Mouse (Mus musculus) CH12.LX (cell line): ENCODE data around the gene Nudt12. TPM values are rescaled to one million over a fixed set of nuclear protein-coding genes. Genes with fewer than 3 reads are reported as not detected.

Experiments used
- DNase-seq: peaks from one replicate; pipeline ENCODE4 v3.0.0-alpha.2; 2013; ENCODE audit errors: extremely low read depth
- H3K27ac ChIP-seq: 2 replicates; pipeline ENCODE4 v1.5.1; 2012; ENCODE audit warnings: low read depth, mild to moderate bottlenecking, control low read depth, moderate library complexity; ENCODE audit not compliant: insufficient read depth
- H3K27me3 ChIP-seq: replicated peaks from 2 replicates; pipeline ENCODE3; 2012; ENCODE audit warnings: inconsistent platforms
- H3K36me3 ChIP-seq, 2 experiments: replicated peaks in 1 of 2; 2 replicates each; pipeline versions ENCODE3 to v1.6.1; 2012; ENCODE audit warnings: inconsistent platforms in 1 of 2, low read length in 1 of 2, mild to moderate bottlenecking in 1 of 2, mixed read lengths in 1 of 2, moderate library complexity in 1 of 2; ENCODE audit not compliant: control insufficient read depth in 1 of 2, insufficient read depth in 1 of 2
- H3K4me1 ChIP-seq, 2 experiments: 2 replicates each; pipeline ENCODE4 v1.6.1; 2012; ENCODE audit warnings: inconsistent platforms in 1 of 2, moderate library complexity in 1 of 2; ENCODE audit not compliant: insufficient read depth in 2 of 2, control insufficient read depth in 1 of 2
- H3K4me2 ChIP-seq: 2 replicates; pipeline ENCODE4 v1.6.1; 2012; ENCODE audit warnings: low read depth, mild to moderate bottlenecking, control low read depth; ENCODE audit not compliant: poor library complexity, insufficient read depth, severe bottlenecking
- H3K4me3 ChIP-seq, 3 experiments: fragments of 150-350 bp in 1 of 3; sonication (generic) in 1 of 3; replicated peaks in 1 of 3; 2 replicates each; pipeline versions ENCODE3 to v1.5.1; 2011 to 2012; ENCODE audit warnings: low read depth in 2 of 3, low read length in 2 of 3, mild to moderate bottlenecking in 2 of 3, moderate library complexity in 2 of 3, control low read depth in 1 of 3, improper control_type of control experiment in 1 of 3, inconsistent platforms in 1 of 3, mixed read lengths in 1 of 3; ENCODE audit not compliant: poor library complexity in 1 of 3
- H3K79me2 ChIP-seq: replicated peaks from 2 replicates; pipeline ENCODE4 v1.6.1; 2012; ENCODE audit warnings: mild to moderate bottlenecking, moderate library complexity; ENCODE audit not compliant: control insufficient read depth, poor library complexity, insufficient read depth, severe bottlenecking; ENCODE audit errors: extremely low read depth
- H3K9ac ChIP-seq: 2 replicates; pipeline ENCODE4 v1.6.1; 2012; ENCODE audit warnings: low read depth, mild to moderate bottlenecking, control low read depth, moderate library complexity; ENCODE audit not compliant: insufficient read depth
- H3K9me3 ChIP-seq: replicated peaks from 2 replicates; pipeline ENCODE3; 2012; ENCODE audit warnings: low read length, inconsistent platforms, mixed read lengths
- CHD1 ChIP-seq: IDR thresholded peaks from 2 replicates; pipeline ENCODE4 v1.6.1; 2012; ENCODE audit warnings: low read depth, low read length, improper control_type of control experiment, inconsistent platforms
- CHD2 ChIP-seq: IDR thresholded peaks from 2 replicates; pipeline ENCODE4 v1.6.1; 2011; ENCODE audit warnings: low read length, improper control_type of control experiment
- CTCF ChIP-seq, 2 experiments: IDR thresholded peaks in 1 of 2; conservative IDR thresholded peaks in 1 of 2; 2 replicates each; pipeline ENCODE4 v1.5.1; 2011 to 2012; ENCODE audit warnings: low read depth in 2 of 2, low read length in 2 of 2, improper control_type of control experiment in 1 of 2, inconsistent platforms in 1 of 2, mild to moderate bottlenecking in 1 of 2, moderate library complexity in 1 of 2
- ETS1 ChIP-seq: conservative IDR thresholded peaks from 2 replicates; pipeline ENCODE4 v1.6.1; 2012; ENCODE audit warnings: low read depth, mild to moderate bottlenecking, inconsistent platforms, low read length, improper control_type of control experiment, moderate library complexity
- HCFC1 ChIP-seq: IDR thresholded peaks from 2 replicates; pipeline ENCODE4 v1.6.1; 2012; ENCODE audit warnings: low read depth, mild to moderate bottlenecking, inconsistent platforms, low read length, improper control_type of control experiment
- IRF4 ChIP-seq: IDR thresholded peaks from 2 replicates; pipeline ENCODE4 v1.6.1; 2014; ENCODE audit warnings: low read depth, mild to moderate bottlenecking, inconsistent platforms, low read length, improper control_type of control experiment
- JUN ChIP-seq: IDR thresholded peaks from 2 replicates; pipeline ENCODE4 v1.6.1; 2011; ENCODE audit warnings: low read depth, mild to moderate bottlenecking, low read length, improper control_type of control experiment, moderate library complexity; ENCODE audit not compliant: insufficient read depth
- JUND ChIP-seq: conservative IDR thresholded peaks from 2 replicates; pipeline ENCODE4 v1.6.1; 2011; ENCODE audit warnings: low read depth, low read length, improper control_type of control experiment
- MAZ ChIP-seq: IDR thresholded peaks from 2 replicates; pipeline ENCODE4 v1.6.1; 2012; ENCODE audit warnings: low read depth, mild to moderate bottlenecking, inconsistent platforms, low read length, improper control_type of control experiment, moderate library complexity
- POLR2A ChIP-seq: IDR thresholded peaks from 2 replicates; pipeline ENCODE4 v1.6.1; 2011; ENCODE audit warnings: low read depth, mild to moderate bottlenecking, improper control_type of control experiment, low read length
- POLR2AphosphoS2 ChIP-seq: IDR thresholded peaks from 2 replicates; pipeline ENCODE4 v1.6.1; 2011; ENCODE audit warnings: low read depth, low read length, improper control_type of control experiment
- RAD21 ChIP-seq: IDR thresholded peaks from 2 replicates; pipeline ENCODE4 v1.6.1; 2011; ENCODE audit warnings: low read depth, mild to moderate bottlenecking, low read length, improper control_type of control experiment, moderate library complexity
- RCOR1 ChIP-seq: conservative IDR thresholded peaks from 2 replicates; pipeline ENCODE4 v1.6.1; 2012; ENCODE audit warnings: low read depth, mild to moderate bottlenecking, inconsistent platforms, low read length, improper control_type of control experiment
- TBP ChIP-seq: conservative IDR thresholded peaks from 2 replicates; pipeline ENCODE4 v1.6.1; 2011; ENCODE audit warnings: low read depth, low read length, improper control_type of control experiment
- TCF12 ChIP-seq: IDR thresholded peaks from 2 replicates; pipeline ENCODE4 v1.6.1; 2014; ENCODE audit warnings: low read depth, mild to moderate bottlenecking, inconsistent platforms, low read length, improper control_type of control experiment
- UBTF ChIP-seq: IDR thresholded peaks from 2 replicates; pipeline ENCODE4 v1.6.1; 2012; ENCODE audit warnings: low read depth, mild to moderate bottlenecking, inconsistent platforms, low read length, improper control_type of control experiment, moderate library complexity
- USF1 ChIP-seq: IDR thresholded peaks from 2 replicates; pipeline ENCODE4 v1.6.1; 2014; ENCODE audit warnings: low read depth, mild to moderate bottlenecking, inconsistent platforms, low read length, improper control_type of control experiment
- USF2 ChIP-seq: conservative IDR thresholded peaks from 2 replicates; pipeline ENCODE4 v1.6.1; 2011; ENCODE audit warnings: low read depth, low read length, improper control_type of control experiment
- ZKSCAN1 ChIP-seq: IDR thresholded peaks from 2 replicates; pipeline ENCODE4 v1.6.1; 2012; ENCODE audit warnings: low read depth, inconsistent platforms, low read length, improper control_type of control experiment, borderline replicate concordance
- ZMIZ1 ChIP-seq: IDR thresholded peaks from 2 replicates; pipeline ENCODE4 v1.6.1; 2012; ENCODE audit warnings: low read depth, mild to moderate bottlenecking, inconsistent platforms, low read length, improper control_type of control experiment
- ZNF384 ChIP-seq: IDR thresholded peaks from 2 replicates; pipeline ENCODE4 v1.6.1; 2012; ENCODE audit warnings: low read depth, low read length, improper control_type of control experiment, inconsistent platforms
- dilution Hi-C: fragments of 300-500 bp; cut with MboI; formaldehyde crosslinking; loops from 2 replicates; pipeline ENCODE4 v1.14.3; 2020; ENCODE audit warnings: low sequenced_read_pairs; ENCODE audit not compliant: extremely low pct_unique_long_range_greater_than_20kb, extremely low pct_ligation_motif_present
- in situ Hi-C: fragments of 300-500 bp; cut with MboI; formaldehyde crosslinking; loops from 3 replicates; pipeline ENCODE4 v1.14.3; 2019; ENCODE audit warnings: low sequenced_read_pairs, low pct_ligation_motif_present, low pct_unique_long_range_greater_than_20kb, mixed read lengths
- polyA plus RNA-seq: library from polyadenylated mRNA; unstranded; fragments of >175 nt; gene quantifications from 2 replicates; pipeline ENCODE4 v1.2.1, GENCODE M21; 2012; ENCODE audit warnings: low read depth; ENCODE audit not compliant: insufficient read length
- total RNA-seq, 2 experiments: library from RNA; depleted of rRNA; stranded (reverse); fragments of 300-350 nt in 1 of 2; fragments of >200 nt in 1 of 2; gene quantifications; 2 replicates each; pipeline ENCODE4 v1.2.3; 2012 to 2014

Gene Nudt12
- total and polyA plus RNA-seq, 3 experiments: not detected

DNA sequence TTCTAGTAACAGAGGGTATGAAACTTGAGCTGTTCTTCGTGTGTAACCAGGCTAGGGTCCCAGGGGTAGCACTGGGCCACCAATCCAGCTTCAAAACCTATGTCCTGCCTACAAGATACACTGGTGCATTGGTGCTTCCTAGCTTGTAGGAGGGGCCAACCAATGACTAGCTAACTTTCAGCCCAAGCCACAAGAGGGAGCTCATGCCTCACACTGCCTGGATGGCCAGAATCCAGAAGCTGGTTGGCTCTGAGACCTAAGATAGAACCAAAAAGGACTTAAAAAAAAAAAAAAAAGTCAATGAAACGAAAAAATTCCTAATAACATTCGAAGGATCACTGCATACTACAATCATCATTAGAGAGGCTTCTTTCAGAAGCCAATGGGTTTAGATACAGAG lies 53.3 kb downstream of the Nudt12 start:
- dilution Hi-C loops: no loop called here
- no peaks in the 10 kb centered on the region for H3K4me1 ChIP-seq
- no peak overlapping the region for H3K4me2 ChIP-seq
- H3K36me3 ChIP-seq: no peaks in the 10 kb centered on the region
- no peak overlapping the region for H3K9ac ChIP-seq
- H3K4me3 ChIP-seq: no peak overlapping the region
- H3K27ac ChIP-seq: no peak overlapping the region
- no peak for TF ChIP-seq USF1
- peak; percentile 30 for TF ChIP-seq RAD21
- TF ChIP-seq ZNF384: no peak
- peak in 1 of 2 experiments; percentile 32; a peak in 1 of 4 replicates for TF ChIP-seq CTCF (conservative IDR thresholded peaks at IDR 0.05 in 1 of 2, IDR thresholded peaks at IDR 0.05 in 1 of 2; ENCODE audit: low read depth in 2 of 2, low read length in 2 of 2)
- no peak for TF ChIP-seq JUND
- TF ChIP-seq, all 38 proteins: peak for 2
- H3K9me3 ChIP-seq: peaks cover 37% of the 10 kb centered on the region
- DNase-seq: no peak
- no peaks in the 10 kb centered on the region for H3K79me2 ChIP-seq
- no peaks in the 10 kb centered on the region for H3K27me3 ChIP-seq
- in situ Hi-C loops: no loop called here

DNA sequence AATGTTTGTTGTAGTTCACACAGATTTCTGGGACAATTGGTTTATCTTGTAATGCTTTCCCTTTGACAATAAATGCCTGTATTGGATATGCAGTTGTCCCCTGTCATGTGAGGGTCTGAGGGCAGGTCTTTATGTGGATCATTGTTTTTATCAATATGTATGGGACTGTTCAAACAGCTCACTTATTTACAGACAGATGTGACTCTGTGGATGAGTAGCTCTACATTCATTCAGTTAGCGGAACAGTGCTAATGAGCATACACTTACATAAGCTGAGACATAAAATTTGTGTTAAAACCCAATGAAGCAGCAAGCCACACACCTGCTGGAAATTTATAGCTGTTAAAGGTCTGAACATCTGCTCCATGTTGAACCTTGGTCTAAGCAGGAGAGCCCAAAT lies 56.1 kb downstream of the Nudt12 start:
- Histone ChIP-seq H3K36me3 (no peaks in the 10 kb centered on the region), H3K4me3 (no peak overlapping the region), H3K9me3 (peaks cover 33% of the 10 kb centered on the region)
- in situ Hi-C loops: no loop called here
- no peak for TF ChIP-seq USF1
- TF ChIP-seq JUND: no peak
- TF ChIP-seq MAZ: no peak
- no peak for TF ChIP-seq USF2
- no peak for TF ChIP-seq CHD2
- TF ChIP-seq POLR2A: no peak
- TF ChIP-seq POLR2AphosphoS2: no peak
- TF ChIP-seq HCFC1: no peak
- TF ChIP-seq TCF12: no peak
- TF ChIP-seq ETS1: no peak
- TF ChIP-seq JUN: no peak
- no peak for TF ChIP-seq TBP
- TF ChIP-seq CTCF (conservative IDR thresholded peaks at IDR 0.05 in 1 of 2, IDR thresholded peaks at IDR 0.05 in 1 of 2; ENCODE audit: low read depth in 2 of 2, low read length in 2 of 2): no peak
- TF ChIP-seq IRF4: no peak
- TF ChIP-seq UBTF: no peak
- TF ChIP-seq ZKSCAN1: no peak
- TF ChIP-seq ZNF384: no peak
- TF ChIP-seq ZMIZ1: no peak
- no peak for TF ChIP-seq RCOR1
- no peak for TF ChIP-seq CHD1
- TF ChIP-seq, all 38 proteins: peak for 0
- H3K4me2 ChIP-seq: no peak overlapping the region
- DNase-seq: no peak
- no peaks in the 10 kb centered on the region for H3K79me2 ChIP-seq
- H3K4me1 ChIP-seq: no peaks in the 10 kb centered on the region
- H3K9ac ChIP-seq: no peak overlapping the region
- dilution Hi-C loops: no loop called here
- no peak overlapping the region for H3K27ac ChIP-seq
- H3K27me3 ChIP-seq: no peaks in the 10 kb centered on the region

Other genes starting within 250 kb of the Nudt12 start
- not detected in 2 replicates for gene Pdzph1, start 22.0 kb downstream of the Nudt12 start, total RNA-seq (2012; rRNA removed)
- gene Pdzph1, start 22.0 kb downstream of the Nudt12 start, total RNA-seq (2014; rRNA removed): not detected in 2 replicates
- not detected in 2 replicates for gene Pdzph1, start 22.0 kb downstream of the Nudt12 start, polyA plus RNA-seq